Mouse (Mus musculus) liver, adult 2 months (tissue): ENCODE results near the gene Extl1. TPM values are rescaled to one million over a fixed set of nuclear protein-coding genes. Genes with fewer than 3 reads are reported as not detected.
A peak's percentile ranks its signal among the peaks of the same experiment; 100 is the strongest.

Source experiments
- DNase-seq: peaks from one replicate; pipeline ENCODE4 v3.0.0-alpha.2; 2011; ENCODE audit warnings: low read depth, low spot score; ENCODE audit errors: extremely low read depth
- H3K27ac ChIP-seq: fragments of 200-500 bp; replicated peaks from 2 replicates; pipeline ENCODE4 v1.5.1; 2012; ENCODE audit warnings: low read depth, mild to moderate bottlenecking, control low read depth, inconsistent platforms, low read length; ENCODE audit not compliant: insufficient read depth
- H3K27me3 ChIP-seq: fragments of 200-500 bp; 2 replicates; pipeline ENCODE4 v1.6.1; 2012; ENCODE audit warnings: mild to moderate bottlenecking, moderate library complexity, low read length, inconsistent platforms; ENCODE audit not compliant: control insufficient read depth, insufficient read depth
- H3K36me3 ChIP-seq: fragments of 200-500 bp; 2 replicates; pipeline ENCODE4 v1.6.1; 2012; ENCODE audit warnings: low read length, inconsistent platforms; ENCODE audit not compliant: control insufficient read depth, insufficient read depth
- H3K4me1 ChIP-seq: fragments of 200-500 bp; 2 replicates; pipeline ENCODE4 v1.6.1; 2011; ENCODE audit warnings: low read length; ENCODE audit not compliant: control insufficient read depth, insufficient read depth
- H3K4me3 ChIP-seq: fragments of 200-500 bp; 2 replicates; pipeline ENCODE4 v1.5.1; 2011; ENCODE audit warnings: low read depth, mild to moderate bottlenecking, control low read depth, low read length, moderate library complexity; ENCODE audit not compliant: insufficient read depth
- H3K79me2 ChIP-seq: fragments of 200-500 bp; 2 replicates; pipeline ENCODE4 v1.6.1; 2012; ENCODE audit warnings: inconsistent platforms, mild to moderate bottlenecking, low read length, moderate library complexity; ENCODE audit not compliant: control insufficient read depth, insufficient read depth
- H3K9ac ChIP-seq: fragments of 200-500 bp; 2 replicates; pipeline ENCODE4 v1.6.1; 2012; ENCODE audit warnings: low read depth, mild to moderate bottlenecking, control low read depth, inconsistent platforms, low read length
- CTCF ChIP-seq: fragments of 200-500 bp; IDR thresholded peaks from 2 replicates; pipeline ENCODE4 v1.5.1; 2011; ENCODE audit warnings: low read depth, low read length, control low read depth
- POLR2A ChIP-seq: fragments of 200-500 bp; IDR thresholded peaks from 2 replicates; pipeline ENCODE4 v1.6.1; 2011; ENCODE audit warnings: low read length, control low read depth; ENCODE audit not compliant: insufficient read depth; ENCODE audit errors: extremely low read depth
- WGBS: fragments of 180-500 bp; shearing (Covaris S2); methylation state at CpG from one replicate; pipeline ENCODE4 v1.1.7; 2018; 5-methylcytosine and 5-hydroxymethylcytosine counted together
- polyA plus RNA-seq: library from polyadenylated mRNA; depleted of rRNA; stranded (reverse); fragments of >200 nt; gene quantifications from 2 replicates; pipeline ENCODE4 v1.2.3, GENCODE M21; 2012
- total RNA-seq: library from RNA; depleted of rRNA; stranded (reverse); fragments of >200 nt; gene quantifications from 2 replicates; pipeline ENCODE4 v1.2.3, GENCODE M21; 2014

Extl1 gene
- total and polyA plus RNA-seq, 2 experiments: 1.6 to 6.6 TPM

DNA sequence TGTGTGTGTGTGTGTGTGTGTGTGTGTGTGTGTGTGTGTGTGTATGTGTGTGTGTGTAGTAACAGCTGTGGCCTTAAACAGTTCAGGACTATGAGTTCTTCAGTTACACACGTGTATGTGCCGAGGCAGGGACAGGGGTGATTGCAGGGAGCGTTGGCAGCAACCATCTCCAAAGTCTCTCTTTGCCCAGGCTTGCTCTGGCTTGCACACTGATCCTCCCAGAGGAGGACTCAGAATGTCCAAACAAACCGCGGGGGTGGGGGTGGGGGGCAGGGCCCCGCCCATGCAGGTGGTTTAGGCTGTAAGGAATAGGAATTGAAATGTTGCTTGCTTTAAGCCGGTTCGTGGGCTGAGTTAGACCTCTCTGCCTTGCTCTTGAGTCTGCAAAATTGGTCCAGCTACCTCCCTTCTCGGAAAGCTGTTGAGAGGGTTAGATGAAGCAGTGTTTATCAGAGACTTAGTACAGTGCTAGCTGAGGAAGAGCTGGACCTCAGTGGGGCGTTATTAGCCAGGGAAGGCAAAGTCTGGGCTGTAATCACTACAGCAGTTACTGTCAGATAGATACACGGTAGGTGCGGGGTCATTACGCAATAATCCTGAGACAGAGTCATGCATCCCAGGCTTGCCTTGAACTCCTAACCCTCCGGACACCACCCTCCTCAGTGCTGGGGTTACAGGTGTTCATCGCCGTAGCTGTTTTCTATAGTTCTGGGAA lies 18.4 kb upstream of the Extl1 start:
- Histone ChIP-seq H3K4me3 (no peak overlapping the region), H3K9ac (no peak overlapping the region), H3K79me2 (0 out of 2 replicates have a peak, but pooled peaks cover 3% of the 10 kb centered on the region), H3K27me3 (no peaks in the 10 kb centered on the region), H3K4me1 (peaks cover 18% of the 10 kb centered on the region), H3K36me3 (peaks cover 12% of the 10 kb centered on the region; the same call in 1 of the 2 replicates), H3K27ac (peak overlapping the region; percentile 12; the same call in 1 of the 2 replicates)
- TF ChIP-seq CTCF (no peak), POLR2A (no peak)
- DNase-seq: peak; percentile 82
- WGBS: 26% methylated on average over 16 of the region's 16 CpGs

DNA sequence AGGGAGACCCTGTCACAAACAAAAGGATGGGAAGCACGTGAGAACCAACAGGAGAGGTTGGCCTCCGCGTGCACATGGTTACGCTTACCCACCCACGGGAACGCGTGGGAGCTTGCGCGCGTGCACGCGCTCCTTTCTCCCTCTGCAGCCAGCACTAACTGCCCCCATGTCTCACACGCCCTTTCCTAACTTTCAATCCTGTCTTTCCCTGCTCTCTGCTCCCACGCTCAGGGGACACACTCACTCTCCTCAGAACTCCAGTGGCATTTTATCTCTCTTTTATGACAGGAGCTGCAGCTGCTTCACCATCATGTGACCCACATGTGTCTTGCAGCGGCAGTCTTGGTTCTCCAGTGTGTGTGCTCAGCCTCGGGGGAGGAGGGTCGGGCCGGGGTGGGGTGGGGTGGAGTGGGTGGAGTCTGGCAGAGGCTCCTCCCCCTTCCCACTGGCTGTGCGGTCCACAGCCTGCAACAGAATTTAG lies 17.6 kb upstream of the Extl1 start:
- Histone ChIP-seq H3K4me3 (peak overlapping the region; percentile 1), H3K36me3 (peaks cover 12% of the 10 kb centered on the region; the same call in 1 of the 2 replicates), H3K79me2 (0 out of 2 replicates have a peak, but pooled peaks cover 3% of the 10 kb centered on the region), H3K9ac (peak overlapping the region; percentile 2), H3K27ac (peak overlapping the region; percentile 33; the same call in 1 of the 2 replicates), H3K27me3 (no peaks in the 10 kb centered on the region), H3K4me1 (peaks cover 18% of the 10 kb centered on the region)
- WGBS: 12% methylated on average over 19 of the region's 19 CpGs
- TF ChIP-seq CTCF: no peak
- no peak for TF ChIP-seq POLR2A
- DNase-seq: peak; percentile 31

DNA sequence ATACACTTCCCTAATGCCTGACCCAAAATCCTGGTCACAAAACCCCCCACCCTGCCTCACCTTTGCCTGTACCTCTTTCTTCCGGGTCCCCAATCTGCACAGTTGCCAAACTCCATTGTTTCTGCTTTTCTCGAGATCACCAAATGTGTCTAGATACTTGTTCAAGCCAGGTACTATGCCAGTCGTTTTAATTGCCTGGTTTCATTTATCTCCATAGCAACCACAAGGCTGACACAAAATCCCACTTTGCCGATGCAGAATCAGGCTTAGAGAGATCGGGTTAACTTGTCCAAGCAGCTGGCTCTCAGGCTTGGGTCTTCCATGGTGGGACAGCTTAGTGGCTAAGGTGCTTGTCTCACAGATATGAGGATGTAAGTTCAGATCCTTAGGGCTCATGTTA lies 16.6 kb upstream of the Extl1 start:
- DNase-seq: no peak
- Histone ChIP-seq H3K4me1 (peaks cover 18% of the 10 kb centered on the region), H3K36me3 (peaks cover 5% of the 10 kb centered on the region; the same call in 1 of the 2 replicates), H3K79me2 (0 out of 2 replicates have a peak, but pooled peaks cover 3% of the 10 kb centered on the region), H3K27me3 (no peaks in the 10 kb centered on the region), H3K4me3 (no peak overlapping the region), H3K27ac (no peak overlapping the region), H3K9ac (no peak overlapping the region)
- 63% methylated on average over 5 of the region's 5 CpGs for whole genome bisulfite sequencing
- no peak for TF ChIP-seq POLR2A
- no peak for TF ChIP-seq CTCF

DNA sequence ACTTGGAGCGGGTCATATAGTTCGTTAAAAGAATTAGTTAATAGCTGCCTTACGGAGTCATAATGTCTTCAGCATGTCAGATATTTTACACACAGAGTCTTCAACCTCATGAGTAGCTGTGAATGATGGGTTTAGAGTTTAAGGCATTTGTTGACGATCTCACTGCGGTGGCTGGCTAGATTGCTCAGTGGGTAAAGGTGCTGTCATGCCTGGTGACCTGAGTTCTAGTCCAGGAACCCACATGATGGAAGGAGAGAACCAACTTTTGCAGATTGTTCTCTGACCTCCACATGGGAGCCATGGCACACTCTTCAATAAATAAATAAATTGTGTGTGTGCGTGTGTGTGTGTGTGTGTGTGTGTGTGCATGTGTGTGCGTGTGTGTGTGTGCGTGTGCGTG lies 14.1 kb upstream of the Extl1 start:
- H3K9ac ChIP-seq: peak overlapping the region; percentile 24; the same call in 1 of the 2 replicates
- H3K36me3 ChIP-seq: no peaks in the 10 kb centered on the region
- no peak for TF ChIP-seq POLR2A
- TF ChIP-seq CTCF: no peak
- peak; percentile 52 for DNase-seq
- peak overlapping the region; percentile 34 for H3K4me3 ChIP-seq
- no peaks in the 10 kb centered on the region for H3K27me3 ChIP-seq
- H3K4me1 ChIP-seq: peaks cover 16% of the 10 kb centered on the region
- H3K79me2 ChIP-seq: 0 out of 2 replicates have a peak, but pooled peaks cover 3% of the 10 kb centered on the region
- peak overlapping the region; percentile 49 for H3K27ac ChIP-seq
- WGBS: 53% methylated on average over 9 of the region's 9 CpGs

DNA sequence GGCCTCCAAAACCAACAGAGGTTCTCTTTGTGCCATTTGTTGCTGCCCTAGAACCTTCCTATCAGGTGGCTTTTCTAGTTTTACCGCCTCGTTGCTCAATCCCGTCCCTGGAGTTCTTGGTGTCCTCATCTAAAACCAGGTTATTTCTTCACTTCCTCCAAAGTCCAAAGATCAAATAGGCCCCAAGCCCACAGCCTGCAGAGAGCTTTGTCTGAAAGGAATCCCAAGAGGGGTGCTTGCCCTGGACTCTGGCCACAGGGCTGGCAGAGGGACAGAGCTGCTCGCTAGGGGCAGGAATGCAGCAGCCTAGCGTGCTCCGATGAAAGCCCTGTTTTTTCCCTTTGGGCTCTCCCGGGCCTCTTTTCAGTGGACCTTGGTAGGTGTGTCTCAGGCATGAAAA lies 13.5 kb upstream of the Extl1 start:
- H3K4me1 ChIP-seq: peaks cover 14% of the 10 kb centered on the region
- peak overlapping the region; percentile 34 for H3K4me3 ChIP-seq
- TF ChIP-seq CTCF: peak; percentile 12; the same call in 1 of the 2 replicates
- 0 out of 2 replicates have a peak, but pooled peaks have one; percentile 14 for TF ChIP-seq POLR2A
- no peaks in the 10 kb centered on the region for H3K36me3 ChIP-seq
- H3K79me2 ChIP-seq: 0 out of 2 replicates have a peak, but pooled peaks cover 3% of the 10 kb centered on the region
- peak overlapping the region; percentile 66 for H3K27ac ChIP-seq
- no peaks in the 10 kb centered on the region for H3K27me3 ChIP-seq
- H3K9ac ChIP-seq: peak overlapping the region; percentile 13; the same call in 1 of the 2 replicates
- 5% methylated on average over 7 of the region's 7 CpGs for WGBS
- peak; percentile 99 for DNase-seq
